Mouse (Mus musculus) liver, postnatal 0 days (tissue): Measurements from ENCODE around the gene Sestd1.

ENCODE experiments used
- CTCF ChIP-seq: sonication (generic); IDR thresholded peaks from 2 replicates; pipeline ENCODE4 v1.5.1; 2016; ENCODE audit warnings: antibody characterized with exemption, low read depth
- EP300 ChIP-seq: IDR thresholded peaks from 2 replicates; pipeline ENCODE4 v1.6.1; 2016; ENCODE audit warnings: antibody characterized with exemption, low read depth, mild to moderate bottlenecking

DNA sequence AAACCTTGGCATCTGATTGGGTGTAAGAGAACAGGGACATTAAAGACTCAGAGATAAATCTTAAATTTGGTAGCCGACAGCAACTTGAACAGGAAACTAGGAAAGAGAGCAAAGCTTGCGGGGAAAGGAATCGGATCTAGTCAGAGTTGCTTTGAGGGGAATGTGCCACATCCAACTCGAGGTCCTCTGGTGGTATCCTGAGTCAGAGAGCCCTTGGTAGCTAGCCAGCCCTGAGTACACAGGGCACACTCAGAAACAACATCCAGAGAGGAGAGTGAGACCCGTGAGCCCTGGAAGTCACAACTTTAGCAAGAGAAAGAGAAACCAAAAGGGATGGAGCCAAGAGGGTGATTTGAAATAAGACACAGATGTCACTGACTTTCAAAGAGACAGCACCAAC lies 85.3 kb downstream of the Sestd1 start:
- TF ChIP-seq CTCF (no peak), EP300 (no peak)
